Mouse (Mus musculus) brain, embryonic 14.5 days (tissue): ENCODE results near the gene Gas2l3. TPM values are rescaled to one million over a fixed set of nuclear protein-coding genes. Genes with fewer than 3 reads are reported as not detected.

ENCODE experiments used
- DNase-seq: peaks from one replicate; pipeline ENCODE4 v3.0.0-alpha.2; 2011; ENCODE audit warnings: low read depth
- CTCF ChIP-seq: fragments of 200-500 bp; IDR thresholded peaks from 2 replicates; pipeline ENCODE4 v1.5.1; 2012; ENCODE audit warnings: inconsistent platforms, mild to moderate bottlenecking, moderate library complexity, borderline replicate concordance; ENCODE audit not compliant: insufficient read depth, insufficient read length; ENCODE audit errors: extremely low read depth
- POLR2A ChIP-seq: fragments of 200-500 bp; IDR thresholded peaks from 2 replicates; pipeline ENCODE4 v1.6.1; 2012; ENCODE audit warnings: mild to moderate bottlenecking, inconsistent platforms, borderline replicate concordance; ENCODE audit not compliant: poor library complexity, insufficient read depth, insufficient read length, severe bottlenecking; ENCODE audit errors: extremely low read depth
- polyA plus RNA-seq: library from polyadenylated mRNA; depleted of rRNA; stranded (reverse); fragments of >200 nt; gene quantifications from 2 replicates; pipeline ENCODE4 v1.2.3, GENCODE M21; 2012; rRNA removed

Gas2l3 gene
- polyA plus RNA-seq, 1 experiment, result 3.6 TPM

DNA sequence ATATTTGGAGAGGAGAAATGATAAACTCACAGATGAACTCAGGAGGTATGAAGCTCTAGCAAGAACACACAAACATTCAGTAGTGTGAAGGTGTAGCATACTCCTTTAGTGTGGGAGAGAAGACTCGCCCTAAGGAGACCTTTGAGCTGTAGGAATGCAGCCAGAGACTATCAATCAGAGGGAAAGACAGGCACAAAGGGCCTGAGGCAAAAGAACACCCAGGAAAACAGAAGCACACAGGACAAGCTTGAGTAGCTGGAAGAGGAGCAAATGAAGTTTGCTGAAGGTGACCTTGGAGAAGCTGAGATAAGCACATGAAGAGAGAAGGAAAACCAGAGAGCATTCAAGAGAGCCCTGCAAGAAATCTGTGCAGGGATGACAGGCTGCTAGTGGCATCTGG is 73.7 kb downstream of the Gas2l3 start:
- TF ChIP-seq POLR2A, result no peak
- TF ChIP-seq CTCF, result no peak
- no peak for DNase-seq

DNA sequence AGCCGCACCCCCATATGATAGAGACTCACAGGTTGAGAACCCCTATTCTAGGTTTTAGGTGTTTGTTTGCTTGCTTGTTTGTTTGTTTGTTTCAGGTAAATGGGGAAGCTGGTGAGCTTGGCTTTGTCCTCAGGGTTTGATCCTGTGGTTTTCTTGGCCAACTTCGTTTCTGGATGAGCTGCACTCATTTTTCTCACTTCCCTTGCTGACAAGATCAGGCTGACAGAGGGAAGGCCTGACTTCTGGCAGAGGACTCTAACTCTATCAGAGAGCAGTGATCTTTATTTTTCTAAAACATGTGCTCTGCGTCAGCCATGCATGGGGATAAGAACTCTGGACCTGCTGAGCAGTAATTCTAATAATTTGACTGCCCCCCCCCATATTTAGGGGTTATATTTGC is 84.8 kb downstream of the Gas2l3 start:
- no peak for TF ChIP-seq POLR2A
- TF ChIP-seq CTCF, result no peak
- DNase-seq, result no peak

Other genes starting within 250 kb of the Gas2l3 start
- gene Ano4, start 99.2 kb downstream of the Gas2l3 start, polyA plus RNA-seq, result 6.4 and 8.1 TPM in 2 replicates
- 0.04 and 0.07 TPM in 2 replicates for gene Nr1h4, start 89.6 kb upstream of the Gas2l3 start, polyA plus RNA-seq
- 1.1 and 3.1 TPM in 2 replicates for gene Slc17a8, start 177.3 kb upstream of the Gas2l3 start, polyA plus RNA-seq
- 44.8 and 49.0 TPM in 2 replicates for gene Scyl2, start 242.3 kb upstream of the Gas2l3 start, polyA plus RNA-seq